Mouse (Mus musculus) ES-E14 (cell line): ENCODE results near the gene Gm16253. TPM values are rescaled to one million over a fixed set of nuclear protein-coding genes. Genes with fewer than 3 reads are reported as not detected.

Source experiments
- DNase-seq: peaks from one replicate; pipeline ENCODE4 v3.0.0-alpha.2; 2013; ENCODE audit warnings: low read depth, low spot score
- H3K27ac ChIP-seq: 2 replicates; pipeline ENCODE4 v1.5.1; 2012; ENCODE audit warnings: low read depth, mild to moderate bottlenecking, low read length, moderate library complexity, mixed read lengths; ENCODE audit not compliant: poor library complexity, insufficient read depth, severe bottlenecking
- H3K36me3 ChIP-seq: 2 replicates; pipeline ENCODE4 v1.6.1; 2012; ENCODE audit warnings: mild to moderate bottlenecking, low read length, moderate library complexity, mixed read lengths; ENCODE audit not compliant: control insufficient read depth, poor library complexity, insufficient read depth, severe bottlenecking
- H3K4me1 ChIP-seq, 2 experiments: fragments of 150-350 bp in 1 of 2; sonication (generic) in 1 of 2; 2 replicates each; pipeline ENCODE4 v1.6.1; 2012; ENCODE audit warnings: low read length in 2 of 2, mild to moderate bottlenecking in 1 of 2, mixed read lengths in 1 of 2; ENCODE audit not compliant: control insufficient read depth in 2 of 2, insufficient read depth in 2 of 2, poor library complexity in 1 of 2
- H3K4me3 ChIP-seq, 2 experiments: fragments of 150-350 bp in 1 of 2; sonication (generic) in 1 of 2; 2 replicates each; pipeline ENCODE4 v1.5.1; 2012; ENCODE audit warnings: low read length in 2 of 2, low read depth in 1 of 2, mild to moderate bottlenecking in 1 of 2, mixed read lengths in 1 of 2; ENCODE audit not compliant: insufficient read depth in 1 of 2, poor library complexity in 1 of 2, severe bottlenecking in 1 of 2
- H3K9ac ChIP-seq: 2 replicates; pipeline ENCODE4 v1.6.1; 2012; ENCODE audit warnings: low read depth, mild to moderate bottlenecking, low read length, mixed read lengths; ENCODE audit not compliant: poor library complexity, insufficient read depth, severe bottlenecking
- H3K9me3 ChIP-seq: fragments of 150-350 bp; sonication (generic); 2 replicates; pipeline ENCODE4 v1.6.1; 2012; ENCODE audit warnings: low read depth, mild to moderate bottlenecking, low read length; ENCODE audit not compliant: control insufficient read depth, insufficient read depth
- CHD2 ChIP-seq: IDR thresholded peaks from 2 replicates; pipeline ENCODE4 v1.6.1; 2014; ENCODE audit warnings: mild to moderate bottlenecking, low read depth, low read length, inconsistent platforms
- HCFC1 ChIP-seq: IDR thresholded peaks from 2 replicates; pipeline ENCODE4 v1.6.1; 2012; ENCODE audit warnings: low read length, inconsistent platforms, borderline replicate concordance; ENCODE audit not compliant: insufficient read depth
- MAFK ChIP-seq: IDR thresholded peaks from 2 replicates; pipeline ENCODE4 v1.6.1; 2014; ENCODE audit warnings: mild to moderate bottlenecking, low read depth, low read length, inconsistent platforms; ENCODE audit not compliant: insufficient read depth
- ZC3H11A ChIP-seq: IDR thresholded peaks from 2 replicates; pipeline ENCODE4 v1.6.1; 2012; ENCODE audit warnings: low read depth, mild to moderate bottlenecking, inconsistent platforms, low read length, borderline replicate concordance
- ZNF384 ChIP-seq: IDR thresholded peaks from 2 replicates; pipeline ENCODE4 v1.6.1; 2012; ENCODE audit warnings: low read depth, low read length, inconsistent platforms
- in situ Hi-C, 2 experiments: fragments of 600-800 bp; cut with MboI; formaldehyde crosslinking; loops; one replicate each; pipeline ENCODE4 v1.15.1; 2025; ENCODE audit warnings: low sequenced_read_pairs in 2 of 2, inconsistent platforms in 1 of 2; ENCODE audit not compliant: unreplicated experiment in 2 of 2
- total RNA-seq: library from RNA; depleted of rRNA; stranded (reverse); fragments of 300-350 nt; gene quantifications from 2 replicates; pipeline ENCODE4 v1.2.3, GENCODE M21; 2012

The Gm16253 gene
- total RNA-seq, 1 experiment = 2.0 TPM

- H3K9ac ChIP-seq = no peak overlapping the region
- no peaks in the 10 kb centered on the region for H3K36me3 ChIP-seq
- H3K27ac ChIP-seq = no peak overlapping the region
- TF ChIP-seq ZNF384 (no peak), MAFK (no peak), HCFC1 (no peak), CHD2 (no peak), ZC3H11A (no peak)
- in situ Hi-C loops = loop anchor here in 1 of 2 experiments (10.0 kb wide), 1 partner anchor 91 kb away; the partner anchor contains the start of genes Gm42957 and Pex11b
- DNase-seq = no peak
- no peak overlapping the region for H3K4me3 ChIP-seq
- no peaks in the 10 kb centered on the region for H3K9me3 ChIP-seq
- no peaks in the 10 kb centered on the region for H3K4me1 ChIP-seq
These were observed 33.4 kb upstream of the Gm16253 start for GRCm38 (mm10) chr3:96543345-96543744.

- Histone ChIP-seq H3K4me1 (peaks cover 0 to 2% of the 10 kb centered on the region in 2 experiments; a peak in 1 of 4 replicates), H3K36me3 (no peaks in the 10 kb centered on the region), H3K27ac (no peak overlapping the region), H3K9me3 (no peaks in the 10 kb centered on the region), H3K9ac (no peak overlapping the region), H3K4me3 (no peak overlapping the region)
- TF ChIP-seq ZC3H11A = no peak
- TF ChIP-seq MAFK = no peak
- TF ChIP-seq CHD2 = no peak
- TF ChIP-seq ZNF384 = no peak
- TF ChIP-seq HCFC1 = no peak
- in situ Hi-C loops = loop anchor here (5.0 to 10.0 kb wide), 2 partner anchors 89 to 97 kb away; partner anchors contain the start of genes Gm42957 (in 1 of the 2) and Pex11b (in 1 of the 2)
- DNase-seq = no peak
These were observed 31.2 kb upstream of the Gm16253 start for GRCm38 (mm10) chr3:96545565-96545964.

GRCm38 (mm10) chr3:96546880-96547279 lies 29.9 kb upstream of the Gm16253 start:
- no peak for DNase-seq
- no peak overlapping the region for H3K27ac ChIP-seq
- no peaks in the 10 kb centered on the region for H3K36me3 ChIP-seq
- peaks cover under 1 to 7% of the 10 kb centered on the region in 2 experiments; a peak in 3 of 4 replicates for H3K4me1 ChIP-seq
- H3K9me3 ChIP-seq = no peaks in the 10 kb centered on the region
- in situ Hi-C loops = loop anchor here (5.0 to 10.0 kb wide), 2 partner anchors 88 to 95 kb away; partner anchors contain the start of genes Gm42957 (in 1 of the 2) and Pex11b (in 1 of the 2)
- TF ChIP-seq ZC3H11A = no peak
- no peak for TF ChIP-seq MAFK
- TF ChIP-seq CHD2 = no peak
- no peak for TF ChIP-seq ZNF384
- TF ChIP-seq HCFC1 = no peak
- no peak overlapping the region for H3K4me3 ChIP-seq
- H3K9ac ChIP-seq = no peak overlapping the region

GRCm38 (mm10) chr3:96547389-96547960 lies 29.3 kb upstream of the Gm16253 start:
- in situ Hi-C loops = loop anchor here (5.0 to 10.0 kb wide), 2 partner anchors 87 to 95 kb away; partner anchors contain the start of genes Gm42957 (in 1 of the 2) and Pex11b (in 1 of the 2)
- H3K4me3 ChIP-seq = no peak overlapping the region
- DNase-seq = no peak

More at GRCm38 (mm10) chr3:96547389-96547960, 29.3 kb upstream of the Gm16253 start:
- Histone ChIP-seq H3K36me3 (no peaks in the 10 kb centered on the region), H3K9me3 (no peaks in the 10 kb centered on the region), H3K27ac (no peak overlapping the region), H3K9ac (no peak overlapping the region), H3K4me1 (peaks cover 2 to 8% of the 10 kb centered on the region in 2 experiments; a peak in 3 of 4 replicates)
- TF ChIP-seq CHD2 = no peak
- peak; percentile 74; the same call in 1 of the 2 replicates for TF ChIP-seq ZC3H11A
